Mouse (Mus musculus) urinary bladder, adult 18-20 months (tissue): ENCODE results near the gene Fgd2.
A peak's percentile ranks its signal among the peaks of the same experiment; 100 is the strongest.
"Not testable (repeated sequence)": the region's sequence is repeated elsewhere in the genome, so short reads cannot be mapped to it uniquely, and the experiment has no call there.

Experiments
- DNase-seq, 2 experiments: peaks; one replicate each; pipeline ENCODE4 v3.0.0; 2022; ENCODE audit warnings: low spot score in 2 of 2, mixed read lengths in 2 of 2

The Fgd2 gene

GRCm38 (mm10) chr17:29336266-29336990 is 24.3 kb upstream of the Fgd2 start:
- DNase-seq: no peak

DNA sequence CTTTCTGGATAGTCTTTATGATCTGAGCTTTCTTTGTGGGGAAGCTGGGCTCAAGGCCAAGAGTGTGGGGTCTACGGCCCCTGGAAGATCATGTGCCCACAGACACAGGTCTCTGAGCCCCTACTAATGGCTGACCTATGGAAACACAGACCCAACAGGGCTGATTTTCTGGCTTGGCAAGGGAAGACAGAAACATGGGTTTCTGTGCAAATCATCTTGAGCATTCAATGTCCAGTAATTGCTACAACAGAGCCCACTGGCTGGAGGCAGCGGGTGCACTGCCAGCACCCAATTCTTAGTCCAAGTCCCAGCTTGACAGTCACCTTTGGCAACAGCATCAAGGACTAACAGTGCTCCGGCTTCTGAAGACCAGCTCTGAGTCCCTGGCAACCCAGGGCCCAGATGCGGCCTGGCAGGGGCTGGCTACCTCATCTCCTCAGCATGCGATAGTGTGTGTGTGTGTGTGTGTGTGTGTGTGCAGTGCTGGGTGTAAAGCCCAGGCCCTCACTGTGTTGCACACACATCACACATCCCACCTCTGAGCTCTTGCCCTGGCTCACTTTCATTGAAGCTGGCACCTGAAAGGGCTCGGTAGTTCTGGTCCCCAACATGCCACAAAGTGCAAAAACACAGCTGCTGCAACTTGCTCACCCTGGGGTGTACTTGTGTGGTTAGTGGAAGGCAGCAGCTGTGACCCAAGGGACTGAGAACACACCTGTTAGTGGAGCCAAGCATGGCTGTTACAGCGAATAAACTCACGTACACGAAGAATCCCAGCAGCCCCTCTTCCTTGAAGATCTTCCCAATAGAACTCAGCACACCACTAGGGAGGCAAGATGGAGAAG is 22.5 kb upstream of the Fgd2 start:
- DNase-seq: no peak

DNA sequence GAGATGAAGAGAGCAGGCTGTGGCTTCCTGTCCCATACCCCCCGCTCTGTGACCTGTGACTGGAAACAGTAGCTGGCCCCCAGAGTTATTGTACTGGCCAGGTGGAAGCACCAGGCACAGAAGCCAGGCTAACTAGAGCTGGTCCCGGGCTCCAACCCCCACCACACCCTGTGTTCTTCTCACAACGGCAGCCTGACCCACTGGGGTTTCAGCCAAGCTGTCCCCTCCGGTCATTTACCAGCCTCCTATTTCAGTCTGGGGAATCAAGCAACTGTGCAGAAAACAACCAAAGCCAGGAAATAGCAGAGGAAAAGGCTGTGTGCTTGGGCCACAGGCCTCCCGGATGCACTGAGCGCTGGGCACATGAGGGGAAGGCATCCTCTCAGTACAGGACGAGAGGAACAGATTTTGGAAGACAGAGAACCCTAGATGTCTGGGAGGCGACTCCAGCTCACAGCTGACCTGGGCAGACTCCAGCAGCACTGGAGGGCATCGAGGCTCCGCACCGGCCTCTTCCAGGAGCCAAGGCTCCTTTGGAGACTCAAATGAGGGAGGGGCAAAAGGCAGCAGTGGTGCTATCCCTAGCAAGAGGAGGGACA is 21.4 kb upstream of the Fgd2 start:
- no peak for DNase-seq

DNA sequence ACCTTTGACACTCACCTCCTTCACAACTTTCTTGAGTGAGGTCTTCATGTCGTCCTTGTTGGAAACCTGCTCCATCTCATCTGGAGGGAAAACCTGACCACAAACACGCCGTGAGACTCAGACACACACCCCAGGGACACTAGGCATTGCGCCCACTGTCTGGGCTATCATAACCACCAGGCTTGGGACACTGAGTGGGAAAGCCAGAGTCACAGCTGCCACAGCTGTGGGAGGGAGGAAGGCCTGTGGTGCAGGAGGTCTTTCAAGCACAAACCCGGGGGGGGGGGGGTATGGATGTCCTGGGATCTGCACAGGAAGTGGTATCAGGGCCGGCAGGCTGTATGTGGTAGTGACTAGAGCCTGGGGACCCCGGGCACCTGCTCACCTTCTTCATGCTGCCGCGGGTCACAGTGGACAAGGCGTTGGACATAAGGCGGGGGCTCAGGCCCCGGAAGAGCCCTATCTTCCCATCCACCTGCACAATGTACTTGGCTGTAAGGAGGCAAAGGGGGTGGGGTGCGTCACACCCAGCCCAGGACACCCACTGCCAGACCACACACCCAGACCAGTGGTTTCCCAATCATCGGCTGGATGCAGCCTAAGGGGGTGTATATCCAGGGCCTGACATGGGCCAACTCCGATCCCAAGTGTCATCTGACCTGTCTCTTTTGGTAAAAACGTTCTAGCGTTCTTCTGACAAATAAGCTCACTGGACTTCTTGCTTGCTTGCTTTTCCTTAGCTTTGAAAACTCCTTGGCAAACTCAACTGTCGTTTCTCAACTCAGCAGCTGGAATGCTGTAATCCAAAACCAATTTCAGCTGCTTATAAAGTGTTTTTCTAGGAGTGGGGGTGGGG is 20.1 kb upstream of the Fgd2 start:
- DNase-seq: peak in 1 of 2 experiments; percentile 47

DNA sequence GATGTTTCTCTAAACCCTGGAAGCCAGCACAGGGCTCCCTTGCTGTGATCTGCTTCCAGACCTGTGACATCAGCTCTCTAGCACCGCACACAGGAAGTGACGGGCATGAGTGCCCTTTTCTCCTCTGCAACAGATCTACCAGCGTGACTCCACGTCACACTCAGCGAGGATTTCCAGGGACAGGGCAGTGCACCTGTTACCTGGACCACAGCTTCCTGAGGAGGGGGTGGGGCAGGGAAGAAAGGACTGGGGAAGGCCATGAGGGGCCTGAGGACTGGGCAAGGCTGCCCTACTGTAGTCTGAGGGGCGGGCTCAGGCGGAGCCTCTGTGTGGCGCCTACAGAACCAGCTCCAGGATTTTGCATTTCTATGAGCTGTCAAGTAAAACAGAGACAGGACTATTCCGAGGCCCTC is 19.1 kb upstream of the Fgd2 start:
- DNase-seq: no peak

DNA sequence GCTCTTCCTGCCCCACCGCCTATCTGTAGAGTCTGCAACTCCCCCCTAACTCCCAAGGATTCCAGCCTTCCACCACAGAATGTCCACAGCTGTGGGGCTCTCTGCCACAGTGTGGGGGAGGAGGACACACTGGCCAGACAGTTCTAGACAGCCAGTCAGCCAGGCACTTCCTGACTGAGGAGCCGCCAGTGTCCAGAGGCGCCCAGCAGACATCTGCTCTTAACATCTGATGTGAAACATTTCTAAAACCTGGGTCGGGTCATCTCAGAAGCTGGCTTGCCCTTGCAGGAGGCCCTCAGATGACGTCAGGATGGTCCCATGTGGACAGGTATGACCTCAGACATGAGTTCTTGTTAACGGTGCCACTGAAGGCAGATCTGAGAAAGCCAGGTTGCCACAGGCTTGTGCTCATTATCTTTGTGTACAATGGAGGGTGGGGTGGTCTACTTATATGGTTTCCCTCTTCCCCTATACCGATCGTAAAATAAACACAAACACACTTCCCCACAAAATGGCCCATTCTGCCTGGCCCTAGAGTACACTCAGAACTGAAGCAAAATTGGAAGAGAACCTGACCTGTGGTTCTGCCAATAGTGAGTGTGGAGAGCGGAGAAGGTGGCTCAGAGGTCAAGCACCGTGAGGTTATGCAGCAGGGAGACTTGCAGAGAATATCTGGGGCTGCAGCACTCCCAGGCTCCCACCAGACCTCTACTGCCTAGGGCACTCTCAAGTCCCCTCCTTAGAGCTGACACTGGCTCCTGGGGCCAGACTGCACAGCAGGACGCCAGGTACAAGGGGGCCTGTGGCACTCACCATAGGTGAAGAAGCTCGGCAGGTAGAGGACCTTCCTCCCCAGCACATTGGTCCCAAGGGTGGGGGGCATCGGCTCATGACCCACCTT is 18.5 kb upstream of the Fgd2 start:
- DNase-seq: no peak

- no peak for DNase-seq
Measured at GRCm38 (mm10) chr17:29343241-29343640, 17.5 kb upstream of the Fgd2 start.

DNA sequence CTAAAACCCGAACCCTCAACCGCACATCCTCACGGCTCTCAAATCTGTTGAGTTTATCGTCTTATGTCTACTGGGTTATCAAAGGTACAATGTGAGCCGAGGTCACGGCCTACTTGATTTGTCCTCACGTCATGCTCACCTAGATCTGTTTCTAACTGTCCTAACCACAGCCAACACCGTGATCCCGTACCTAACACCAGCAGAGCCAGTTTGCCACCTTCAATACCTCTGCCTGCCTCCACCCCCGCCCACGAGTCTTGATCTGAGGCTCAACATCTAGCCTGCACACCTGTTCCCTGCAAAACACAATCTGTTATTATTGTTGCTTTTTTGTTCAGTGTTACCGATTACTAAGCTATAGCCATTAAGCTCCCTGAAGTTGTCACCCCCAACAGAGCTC is 15.4 kb upstream of the Fgd2 start:
- DNase-seq: no peak

- no peak for DNase-seq
Measured at GRCm38 (mm10) chr17:29346496-29347125, 14.1 kb upstream of the Fgd2 start.

DNA sequence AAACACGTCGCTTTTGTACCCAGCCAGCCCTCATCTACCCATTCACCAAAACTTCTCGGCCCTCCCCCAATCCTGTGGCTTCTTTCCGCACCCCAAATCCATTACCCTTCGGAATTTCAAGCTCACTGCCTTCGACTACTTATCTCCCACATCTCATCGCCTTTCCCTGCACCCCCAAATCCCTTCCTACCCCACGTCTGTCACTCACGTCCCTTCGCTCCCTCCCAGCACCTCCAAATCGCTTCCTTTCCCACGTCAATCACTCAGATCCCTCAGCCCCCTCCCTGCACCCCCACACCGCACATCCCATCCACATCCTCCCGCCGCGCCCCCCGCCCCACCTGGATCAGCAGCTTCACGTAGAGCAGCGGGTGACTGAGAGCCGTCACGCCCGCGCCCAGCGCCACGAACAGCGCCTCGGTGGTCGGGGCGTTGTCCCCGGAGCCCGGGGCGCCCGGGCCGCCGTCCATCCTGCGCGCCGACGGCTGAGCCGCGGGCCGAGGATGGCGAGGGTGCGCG is 13.5 kb upstream of the Fgd2 start:
- DNase-seq: no peak

DNA sequence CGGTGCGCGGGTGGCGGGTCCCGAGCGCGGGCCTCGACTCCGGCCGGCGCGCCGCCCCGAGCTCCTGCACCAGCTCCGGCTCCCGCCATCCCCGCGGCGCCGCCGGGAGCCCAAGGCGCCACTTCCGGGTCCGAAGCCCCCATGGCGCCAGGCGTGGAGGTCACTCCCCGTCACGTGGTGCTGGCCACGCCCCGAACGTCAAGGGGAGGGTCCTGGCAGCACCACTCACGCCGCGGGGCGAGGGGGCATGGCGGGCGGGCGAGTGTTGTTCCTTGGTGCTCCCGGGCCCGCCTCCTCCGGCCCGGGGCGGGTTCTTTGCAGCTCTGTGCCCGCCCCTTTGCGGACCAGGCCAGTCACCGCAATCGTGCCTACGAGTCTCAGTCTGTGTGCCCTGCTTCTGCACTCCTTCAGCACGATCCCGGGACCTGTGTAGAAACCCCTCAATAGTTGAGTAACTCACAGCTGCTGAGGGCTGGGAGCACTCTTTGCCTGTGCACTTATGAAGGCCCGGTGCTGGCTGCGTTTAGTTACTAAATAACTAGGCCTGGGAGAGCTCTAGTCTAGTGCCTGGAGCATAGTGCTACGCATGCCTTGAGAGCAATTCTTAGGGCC is 13.0 kb upstream of the Fgd2 start, which contains the start of gene Mtch1:
Gene Mtch1, minus strand, starts transcription at position 290 of the 612 bp plus-strand sequence.
- DNase-seq: peak; percentile 99 to 100

GRCm38 (mm10) chr17:29348996-29349395 is 11.7 kb upstream of the Fgd2 start:
- DNase-seq: no peak

DNA sequence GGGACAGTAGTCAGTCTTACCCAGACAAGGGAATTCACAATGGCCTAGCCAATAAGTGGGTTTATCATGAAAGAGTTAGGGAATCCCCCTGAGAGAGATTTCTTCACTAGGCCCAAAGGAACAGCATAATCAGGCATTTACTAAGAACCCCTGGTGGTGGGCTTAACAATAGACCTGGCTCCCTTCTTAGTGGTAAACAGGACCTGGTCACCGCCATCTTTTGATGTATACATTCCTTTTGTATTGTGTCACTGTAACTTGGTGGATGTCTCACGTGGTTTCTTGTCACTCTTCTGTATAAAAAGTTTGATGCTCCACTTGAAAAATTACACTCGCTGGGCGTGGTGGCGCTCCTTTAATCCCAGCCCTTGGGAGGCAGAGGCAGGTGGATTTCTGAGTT is 9.7 kb upstream of the Fgd2 start:
- DNase-seq: not testable (repeated sequence)

DNA sequence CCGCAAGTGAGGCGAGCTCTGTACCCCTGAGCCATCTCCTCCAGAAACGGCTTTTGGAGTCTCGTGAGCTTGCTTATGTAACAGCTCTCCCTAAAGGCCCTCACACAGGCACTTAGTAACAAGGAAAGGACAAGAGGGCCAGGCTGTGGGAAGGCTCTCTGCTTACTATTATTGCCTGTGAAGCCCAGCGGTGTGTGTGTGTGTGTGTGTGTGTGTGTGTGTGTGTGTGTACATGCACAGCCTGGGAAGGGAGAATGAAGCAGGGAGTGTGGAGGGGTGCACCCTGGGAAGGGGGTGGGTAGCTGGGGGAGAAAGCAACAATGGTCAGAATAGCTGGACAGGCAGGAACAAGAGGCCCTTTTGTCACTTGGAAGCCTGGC is 5.3 kb upstream of the Fgd2 start:
- DNase-seq: no peak

GRCm38 (mm10) chr17:29355841-29356478 is 4.8 kb upstream of the Fgd2 start:
- no peak for DNase-seq

DNA sequence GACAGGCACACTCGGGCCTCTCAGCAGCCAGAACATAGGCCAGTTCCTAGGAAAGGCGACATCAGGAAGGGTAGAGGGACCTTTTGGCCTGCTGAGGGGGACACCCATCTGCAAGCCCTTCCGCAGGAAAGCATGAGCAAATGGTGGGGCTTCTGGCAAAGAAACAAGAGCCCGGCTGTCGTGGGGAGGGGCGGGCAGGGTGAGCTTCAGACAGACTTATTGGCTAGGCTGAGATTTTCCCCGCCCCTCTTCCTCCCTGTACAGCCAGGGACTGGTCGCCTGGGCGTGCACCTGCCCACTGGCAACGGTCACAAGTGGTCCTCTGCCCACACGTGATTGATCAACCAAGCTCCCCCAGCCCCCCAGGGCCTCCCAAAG is 4.2 kb upstream of the Fgd2 start:
- DNase-seq: no peak

DNA sequence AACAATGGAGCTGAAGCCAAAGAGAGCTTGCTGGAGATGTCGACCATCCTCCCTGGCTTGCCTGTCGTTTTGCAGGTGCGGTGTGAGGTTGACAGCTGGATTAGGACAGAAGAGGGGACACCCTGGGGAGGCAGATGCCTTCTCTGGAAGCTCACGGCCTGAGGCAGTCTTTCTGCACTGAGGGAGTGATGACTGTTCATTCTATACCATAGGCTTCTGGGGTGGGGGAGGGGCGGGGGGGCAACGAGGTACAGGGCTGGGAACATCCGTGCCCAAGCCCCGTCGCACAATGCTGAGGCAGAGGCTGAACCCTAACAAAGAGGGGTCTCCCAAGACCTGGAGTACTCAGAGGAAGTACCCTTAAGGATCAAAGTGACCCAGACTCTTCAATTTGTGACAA is 3.8 kb upstream of the Fgd2 start:
- no peak for DNase-seq

- DNase-seq: no peak
Measured at GRCm38 (mm10) chr17:29358928-29359327, 1.8 kb upstream of the Fgd2 start.
